Mouse (Mus musculus) MEL (cell line): ENCODE data around the gene Mtmr10. TPM values are rescaled to one million over a fixed set of nuclear protein-coding genes. Genes with fewer than 3 reads are reported as not detected.

Experiments used
- DNase-seq: peaks from one replicate; pipeline ENCODE4 v3.0.0; 2011; ENCODE audit warnings: low read depth, low spot score
- H3K27ac ChIP-seq: 2 replicates; pipeline ENCODE4 v1.5.1; 2012; ENCODE audit warnings: low read depth, mild to moderate bottlenecking, control low read depth, low read length, moderate library complexity; ENCODE audit not compliant: control insufficient read depth
- H3K27me3 ChIP-seq, 2 experiments: fragments of 150-350 bp in 1 of 2; sonication (generic) in 1 of 2; 2 replicates each; pipeline ENCODE4 v1.6.1; 2012; ENCODE audit warnings: low read length in 2 of 2, mild to moderate bottlenecking in 2 of 2, improper control_type of control experiment in 1 of 2, moderate library complexity in 1 of 2; ENCODE audit not compliant: insufficient read depth in 2 of 2, control insufficient read depth in 1 of 2
- H3K36me3 ChIP-seq, 2 experiments: 2 replicates each; pipeline ENCODE4 v1.6.1; 2012 to 2014; ENCODE audit warnings: low read length in 2 of 2, improper control_type of control experiment in 1 of 2, inconsistent platforms in 1 of 2, mild to moderate bottlenecking in 1 of 2; ENCODE audit not compliant: insufficient read depth in 2 of 2, control insufficient read depth in 1 of 2
- H3K4me1 ChIP-seq, 2 experiments: fragments of 150-350 bp in 1 of 2; sonication (generic) in 1 of 2; 2 replicates each; pipeline ENCODE4 v1.6.1; 2012; ENCODE audit warnings: low read length in 2 of 2, improper control_type of control experiment in 1 of 2, mild to moderate bottlenecking in 1 of 2; ENCODE audit not compliant: insufficient read depth in 2 of 2, control insufficient read depth in 1 of 2
- H3K4me3 ChIP-seq, 2 experiments: fragments of 150-350 bp in 1 of 2; sonication (generic) in 1 of 2; 2 replicates each; pipeline ENCODE4 v1.5.1; 2012; ENCODE audit warnings: low read depth in 2 of 2, low read length in 2 of 2, mild to moderate bottlenecking in 2 of 2, moderate library complexity in 2 of 2, control low read depth in 1 of 2, improper control_type of control experiment in 1 of 2; ENCODE audit not compliant: control insufficient read depth in 1 of 2, insufficient read depth in 1 of 2
- H3K79me2 ChIP-seq: 2 replicates; pipeline ENCODE4 v1.6.1; 2012; ENCODE audit warnings: mild to moderate bottlenecking, low read length, moderate library complexity; ENCODE audit not compliant: control insufficient read depth, poor library complexity, insufficient read depth
- H3K9ac ChIP-seq: 2 replicates; pipeline ENCODE4 v1.6.1; 2012; ENCODE audit warnings: low read depth, mild to moderate bottlenecking, control low read depth, low read length, moderate library complexity; ENCODE audit not compliant: control insufficient read depth, poor library complexity, severe bottlenecking
- H3K9me3 ChIP-seq: fragments of 150-350 bp; sonication (generic); replicated peaks from 2 replicates; pipeline ENCODE4 v1.6.1; 2012; ENCODE audit warnings: mild to moderate bottlenecking, low read length, improper control_type of control experiment, moderate library complexity; ENCODE audit not compliant: insufficient read depth
- CHD1 ChIP-seq: IDR thresholded peaks from 2 replicates; pipeline ENCODE4 v1.6.1; 2012; ENCODE audit warnings: low read depth, mild to moderate bottlenecking, inconsistent platforms, low read length, improper control_type of control experiment
- CTCF ChIP-seq, 3 experiments: IDR thresholded peaks in 2 of 3; conservative IDR thresholded peaks in 1 of 3; 2 replicates each; pipeline ENCODE4 v1.5.1; 2011 to 2012; ENCODE audit warnings: low read length in 3 of 3, low read depth in 2 of 3, mild to moderate bottlenecking in 2 of 3, improper control_type of control experiment in 1 of 3, inconsistent platforms in 1 of 3, mixed read lengths in 1 of 3, moderate library complexity in 1 of 3; ENCODE audit not compliant: control insufficient read depth in 1 of 3, insufficient read depth in 1 of 3, poor library complexity in 1 of 3, severe bottlenecking in 1 of 3
- E2F4 ChIP-seq: IDR thresholded peaks from 2 replicates; pipeline ENCODE4 v1.6.1; 2011; ENCODE audit warnings: low read depth, low read length, improper control_type of control experiment, borderline replicate concordance
- EP300 ChIP-seq, 2 experiments: IDR thresholded peaks; 2 replicates each; pipeline ENCODE4 v1.6.1; 2011; ENCODE audit warnings: improper control_type of control experiment in 2 of 2, low read length in 2 of 2, low read depth in 1 of 2, mild to moderate bottlenecking in 1 of 2
- GABPA ChIP-seq: IDR thresholded peaks from 2 replicates; pipeline ENCODE4 v1.6.1; 2012; ENCODE audit warnings: low read depth, mild to moderate bottlenecking, inconsistent platforms, low read length, improper control_type of control experiment, moderate library complexity
- GATA1 ChIP-seq: IDR thresholded peaks from 2 replicates; pipeline ENCODE4 v1.6.1; 2011; ENCODE audit warnings: low read depth, low read length, improper control_type of control experiment
- KAT2A ChIP-seq: conservative IDR thresholded peaks from 2 replicates; pipeline ENCODE4 v1.6.1; 2012; ENCODE audit warnings: low read depth, low read length, improper control_type of control experiment, inconsistent platforms
- MAZ ChIP-seq: IDR thresholded peaks from 2 replicates; pipeline ENCODE4 v1.6.1; 2012; ENCODE audit warnings: low read depth, mild to moderate bottlenecking, inconsistent platforms, low read length, improper control_type of control experiment
- MEF2A ChIP-seq: IDR thresholded peaks from 2 replicates; pipeline ENCODE4 v1.6.1; 2014; ENCODE audit warnings: low read depth, mild to moderate bottlenecking, inconsistent platforms, low read length, improper control_type of control experiment; ENCODE audit not compliant: poor library complexity, insufficient replicate concordance, severe bottlenecking; ENCODE audit errors: extremely low read depth
- MYB ChIP-seq: IDR thresholded peaks from 2 replicates; pipeline ENCODE4 v1.6.1; 2011; ENCODE audit warnings: mild to moderate bottlenecking, low read depth, low read length, improper control_type of control experiment
- MYC ChIP-seq: IDR thresholded peaks from 2 replicates; pipeline ENCODE4 v1.6.1; 2011; ENCODE audit warnings: low read depth, mild to moderate bottlenecking, low read length, improper control_type of control experiment, moderate library complexity
- NELFE ChIP-seq: IDR thresholded peaks from 2 replicates; pipeline ENCODE4 v1.6.1; 2011; ENCODE audit warnings: low read depth, low read length, improper control_type of control experiment
- RAD21 ChIP-seq: IDR thresholded peaks from 2 replicates; pipeline ENCODE4 v1.6.1; 2011; ENCODE audit warnings: mild to moderate bottlenecking, low read depth, low read length, improper control_type of control experiment
- RCOR1 ChIP-seq: IDR thresholded peaks from 2 replicates; pipeline ENCODE4 v1.6.1; 2012; ENCODE audit warnings: low read depth, mild to moderate bottlenecking, inconsistent platforms, low read length, improper control_type of control experiment
- SIN3A ChIP-seq: IDR thresholded peaks from 2 replicates; pipeline ENCODE4 v1.6.1; 2012; ENCODE audit warnings: low read length, improper control_type of control experiment, inconsistent platforms
- SMC3 ChIP-seq: IDR thresholded peaks from 2 replicates; pipeline ENCODE4 v1.6.1; 2011; ENCODE audit warnings: low read depth, low read length, improper control_type of control experiment
- TCF12 ChIP-seq: IDR thresholded peaks from 2 replicates; pipeline ENCODE4 v1.6.1; 2014; ENCODE audit warnings: low read depth, mild to moderate bottlenecking, inconsistent platforms, low read length, improper control_type of control experiment, moderate library complexity
- UBTF ChIP-seq: IDR thresholded peaks from 2 replicates; pipeline ENCODE4 v1.6.1; 2012; ENCODE audit warnings: low read depth, mild to moderate bottlenecking, inconsistent platforms, low read length, improper control_type of control experiment, moderate library complexity, borderline replicate concordance; ENCODE audit not compliant: insufficient read depth
- ZC3H11A ChIP-seq: IDR thresholded peaks from 2 replicates; pipeline ENCODE4 v1.6.1; 2012; ENCODE audit warnings: low read depth, mild to moderate bottlenecking, inconsistent platforms, low read length, improper control_type of control experiment
- polyA plus RNA-seq, 2 experiments: library from polyadenylated mRNA; stranded (reverse) in 1 of 2; unstranded in 1 of 2; fragments of >175 nt in 1 of 2; fragments of >200 nt in 1 of 2; gene quantifications; 2 replicates each; pipeline versions ENCODE4 v1.2.1 to v1.2.4; 2012; ENCODE audit warnings: low replicate concordance in 2 of 2, low read depth in 1 of 2; ENCODE audit not compliant: insufficient read length in 2 of 2, insufficient read depth in 1 of 2, missing spikeins in 1 of 2
- total RNA-seq: library from RNA; depleted of rRNA; stranded (reverse); fragments of 300-350 nt; gene quantifications from 2 replicates; pipeline ENCODE4 v1.2.3, GENCODE M21; 2012

Mtmr10 gene
- total and polyA plus RNA-seq, 3 experiments, result 1.7 to 2.4 TPM; not detected in 1

DNA sequence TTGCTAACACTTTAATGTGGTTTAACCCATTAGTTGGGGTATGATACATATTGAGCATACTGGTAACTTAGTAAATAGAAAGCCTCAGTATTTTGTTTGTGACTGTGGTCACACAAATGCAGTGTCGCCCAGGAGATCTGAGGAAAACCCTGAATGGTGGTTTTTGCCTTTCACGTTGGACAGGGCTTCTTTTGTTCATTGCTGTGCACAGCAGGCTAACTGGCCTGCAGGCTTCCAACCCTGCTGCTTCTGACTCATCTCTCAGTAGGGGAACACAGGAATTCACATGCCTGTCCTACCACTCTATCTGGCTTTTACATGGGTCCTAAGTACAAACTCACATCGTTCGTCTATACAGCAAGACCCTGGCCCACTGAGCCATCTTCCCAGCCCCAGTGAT is 34.2 kb downstream of the Mtmr10 start:
- no peaks in the 10 kb centered on the region for H3K79me2 ChIP-seq
- no peak for DNase-seq
- no peaks in the 10 kb centered on the region for H3K36me3 ChIP-seq
- H3K27me3 ChIP-seq, result no peaks in the 10 kb centered on the region
- H3K27ac ChIP-seq, result no peak overlapping the region
- H3K9ac ChIP-seq, result no peak overlapping the region
- TF ChIP-seq RCOR1, result no peak
- TF ChIP-seq EP300 (IDR thresholded peaks at IDR 0.05; ENCODE audit: low read depth in 1 of 2, low read length in 2 of 2), result no peak
- no peak for TF ChIP-seq ZC3H11A
- no peak for TF ChIP-seq GATA1
- no peak for TF ChIP-seq GABPA
- no peak for TF ChIP-seq MAZ
- no peak for TF ChIP-seq CHD1
- no peak for TF ChIP-seq CTCF (IDR thresholded peaks at IDR 0.05 in 2 of 3, conservative IDR thresholded peaks at IDR 0.05 in 1 of 3; ENCODE audit: control insufficient read depth in 1 of 3, insufficient read depth in 1 of 3, low read depth in 2 of 3, low read length in 3 of 3, poor library complexity in 1 of 3, severe bottlenecking in 1 of 3)
- TF ChIP-seq NELFE, result no peak
- TF ChIP-seq KAT2A, result no peak
- no peak for TF ChIP-seq RAD21
- no peak for TF ChIP-seq MEF2A
- TF ChIP-seq MYC, result no peak
- no peak for TF ChIP-seq E2F4
- no peak for TF ChIP-seq UBTF
- TF ChIP-seq, all 39 proteins: peak for 0
- Histone ChIP-seq H3K4me3 (no peak overlapping the region), H3K9me3 (no peaks in the 10 kb centered on the region), H3K4me1 (no peaks in the 10 kb centered on the region)

DNA sequence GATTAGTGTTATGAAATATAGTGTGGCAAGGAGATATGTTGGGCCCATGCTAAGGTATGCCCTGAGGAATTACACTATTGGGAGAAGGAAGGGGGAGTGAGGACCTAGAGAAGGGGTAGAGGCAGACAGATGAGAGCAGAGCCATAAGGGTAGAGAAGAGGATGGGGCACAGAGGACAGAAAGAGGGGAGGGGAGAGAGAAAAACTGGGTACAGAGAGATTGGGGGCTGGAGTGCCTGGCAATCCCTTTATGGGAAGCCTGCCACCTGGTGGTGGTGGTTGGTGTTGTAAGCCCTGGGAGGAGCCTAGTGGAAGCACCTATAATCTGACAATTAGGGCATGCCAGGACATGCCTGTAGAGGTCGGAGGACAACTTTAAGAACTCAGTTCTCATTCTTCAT is 39.4 kb downstream of the Mtmr10 start:
- H3K27me3 ChIP-seq, result no peaks in the 10 kb centered on the region
- H3K9me3 ChIP-seq, result no peaks in the 10 kb centered on the region
- peak; percentile 76 for DNase-seq
- no peaks in the 10 kb centered on the region for H3K79me2 ChIP-seq
- no peaks in the 10 kb centered on the region for H3K4me1 ChIP-seq
- H3K36me3 ChIP-seq, result no peaks in the 10 kb centered on the region
- TF ChIP-seq RAD21, result peak; percentile 66
- TF ChIP-seq TCF12, result no peak
- TF ChIP-seq ZC3H11A, result peak; percentile 60
- peak; percentile 93 for TF ChIP-seq SMC3
- TF ChIP-seq CTCF (IDR thresholded peaks at IDR 0.05 in 2 of 3, conservative IDR thresholded peaks at IDR 0.05 in 1 of 3; ENCODE audit: control insufficient read depth in 1 of 3, insufficient read depth in 1 of 3, low read depth in 2 of 3, low read length in 3 of 3, poor library complexity in 1 of 3, severe bottlenecking in 1 of 3), result peak; percentile 72 to 88 (median 78)
- TF ChIP-seq SIN3A, result no peak
- no peak for TF ChIP-seq MYB
- H3K27ac ChIP-seq, result no peak overlapping the region
- H3K4me3 ChIP-seq, result no peak overlapping the region
- no peak overlapping the region for H3K9ac ChIP-seq
